Mouse (Mus musculus): ENCODE results near the gene Rab21.

- TF ChIP-seq MYOG (IDR thresholded peaks at IDR 0.05; ENCODE audit: control insufficient read depth in 1 of 3, insufficient read depth in 1 of 3, insufficient read length in 2 of 3, low read depth in 2 of 3) (no peak), MAX (IDR thresholded peaks at IDR 0.05; ENCODE audit: low read depth) (no peak), E2F4 (IDR thresholded peaks at IDR 0.05; ENCODE audit: insufficient read depth) (no peak), POLR2AphosphoS2 (IDR thresholded peaks at IDR 0.05; ENCODE audit: insufficient read length, low read depth) (no peak), CEBPB (IDR thresholded peaks at IDR 0.05; ENCODE audit: insufficient read depth, poor library complexity, severe bottlenecking) (no peak), POLR2A (IDR thresholded peaks at IDR 0.05; ENCODE audit: insufficient read length, low read depth) (no peak), SRF (IDR thresholded peaks at IDR 0.05; ENCODE audit: control insufficient read depth, insufficient read length, low read depth) (no peak), USF1 (IDR thresholded peaks at IDR 0.05; ENCODE audit: low read depth) (no peak), TCF12 (IDR thresholded peaks at IDR 0.05; ENCODE audit: insufficient read depth, poor library complexity, severe bottlenecking) (no peak), MYOD1 (IDR thresholded peaks at IDR 0.05; ENCODE audit: control insufficient read depth in 1 of 3, insufficient read length in 2 of 3, low read depth in 2 of 3) (no peak), TCF3 (IDR thresholded peaks at IDR 0.05; ENCODE audit: insufficient read length, low read depth) (no peak)
Observed at GRCm38 (mm10) chr10:115356106-115356505, 40.7 kb upstream of the Rab21 start.
